Mouse (Mus musculus) heart, embryonic 11.5 days (tissue): ENCODE measurements around the gene Cnih3. TPM values are rescaled to one million over a fixed set of nuclear protein-coding genes. Genes with fewer than 3 reads are reported as not detected.

Experiments used
- ATAC-seq: fragments of 200-750 bp; cut with Nextera tagmentation; replicated peaks from 2 replicates; pipeline ENCODE4 v1.8.0; 2017; ENCODE audit warnings: moderate library complexity; ENCODE audit not compliant: insufficient number of reproducible peaks, low FRiP score, low TSS enrichment
- H3K27ac ChIP-seq: fragments of 300-500 bp; sonication (generic); 2 replicates; pipeline ENCODE4 v1.5.1; 2014; ENCODE audit warnings: mild to moderate bottlenecking, low read depth, low read length
- H3K27me3 ChIP-seq: fragments of 300-500 bp; sonication (generic); 2 replicates; pipeline ENCODE4 v1.6.1; 2014; ENCODE audit warnings: mild to moderate bottlenecking, low read length, mixed read lengths; ENCODE audit not compliant: control insufficient read depth, insufficient read depth
- H3K36me3 ChIP-seq: fragments of 300-500 bp; sonication (generic); 2 replicates; pipeline ENCODE4 v1.6.1; 2014; ENCODE audit warnings: mild to moderate bottlenecking, low read length, moderate library complexity, mixed read lengths; ENCODE audit not compliant: control insufficient read depth, insufficient read depth
- H3K4me1 ChIP-seq: fragments of 300-500 bp; sonication (generic); 2 replicates; pipeline ENCODE4 v1.6.1; 2014; ENCODE audit warnings: low read length; ENCODE audit not compliant: control insufficient read depth, insufficient read depth
- H3K4me2 ChIP-seq: fragments of 300-500 bp; sonication (generic); 2 replicates; pipeline ENCODE4 v1.6.1; 2014; ENCODE audit warnings: mild to moderate bottlenecking, moderate library complexity
- H3K4me3 ChIP-seq: fragments of 300-500 bp; sonication (generic); 2 replicates; pipeline ENCODE4 v1.5.1; 2014; ENCODE audit warnings: low read depth, low read length
- H3K9ac ChIP-seq: fragments of 300-500 bp; sonication (generic); 2 replicates; pipeline ENCODE4 v1.6.1; 2014; ENCODE audit warnings: mild to moderate bottlenecking, low read depth, low read length, moderate library complexity
- H3K9me3 ChIP-seq: fragments of 300-500 bp; sonication (generic); replicated peaks from 2 replicates; pipeline ENCODE4 v1.6.1; 2016; ENCODE audit warnings: low read length; ENCODE audit not compliant: control insufficient read depth
- WGBS: fragments of 180-500 bp; shearing (Covaris S2); extraction: QIAGEN DNeasy Blood & Tissue Kit; methylation state at CpG from one replicate; pipeline ENCODE4 v1.1.7; 2014; ENCODE audit not compliant: insufficient replicate concordance; 5-methylcytosine and 5-hydroxymethylcytosine counted together
- polyA plus RNA-seq: library from polyadenylated mRNA; unstranded; fragments of >200 nt; fragmentation: Nextera tagmentation; extraction: Ambion mirVana; gene quantifications from 2 replicates; pipeline ENCODE4 v1.2.1, GENCODE M21; 2014

Gene Cnih3
- polyA plus RNA-seq, 1 experiment from 2014 or later = 0.29 TPM

- Histone ChIP-seq H3K27ac (no peak overlapping the region), H3K4me3 (no peak overlapping the region), H3K4me1 (no peaks in the 10 kb centered on the region), H3K4me2 (no peak overlapping the region), H3K27me3 (peaks cover 1% of the 10 kb centered on the region), H3K9me3 (no peaks in the 10 kb centered on the region), H3K9ac (no peak overlapping the region), H3K36me3 (no peaks in the 10 kb centered on the region)
- WGBS = 58% methylated on average over 3 of the region's 3 CpGs
- ATAC-seq = no peak
These were observed 8.3 kb downstream of the Cnih3 start for GRCm38 (mm10) chr1:181360732-181361131.

DNA sequence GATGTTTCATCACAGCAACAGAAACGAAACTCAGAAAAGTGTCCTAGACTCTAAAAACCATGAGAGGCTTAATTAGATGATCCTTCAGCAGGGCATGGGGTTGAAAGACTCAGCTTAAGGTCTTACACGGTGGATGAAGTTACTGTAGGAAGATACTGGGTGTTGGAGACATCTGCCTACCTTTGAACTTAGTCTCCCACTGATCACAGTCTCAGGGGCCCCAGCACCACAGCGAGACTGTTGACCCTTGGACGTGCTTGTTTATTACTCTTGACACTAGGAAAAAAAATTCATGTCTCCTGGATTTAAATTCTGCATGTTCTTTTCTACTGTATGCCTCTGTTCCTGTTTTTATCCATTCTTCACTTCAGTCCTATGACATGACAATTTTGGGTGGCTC is 11.6 kb downstream of the Cnih3 start:
- H3K4me3 ChIP-seq = no peak overlapping the region
- no peaks in the 10 kb centered on the region for H3K9me3 ChIP-seq
- no peaks in the 10 kb centered on the region for H3K4me1 ChIP-seq
- no peak overlapping the region for H3K27ac ChIP-seq
- H3K27me3 ChIP-seq = no peaks in the 10 kb centered on the region
- H3K4me2 ChIP-seq = no peak overlapping the region
- ATAC-seq = no peak
- WGBS = 73% methylated on average over 4 of the region's 4 CpGs
- no peak overlapping the region for H3K9ac ChIP-seq
- H3K36me3 ChIP-seq = no peaks in the 10 kb centered on the region

GRCm38 (mm10) chr1:181365376-181365775 is 12.9 kb downstream of the Cnih3 start:
- H3K4me1 ChIP-seq = no peaks in the 10 kb centered on the region
- no peaks in the 10 kb centered on the region for H3K27me3 ChIP-seq
- 60% methylated on average over 3 of the region's 3 CpGs for WGBS
- no peak overlapping the region for H3K27ac ChIP-seq
- no peak overlapping the region for H3K9ac ChIP-seq
- no peaks in the 10 kb centered on the region for H3K9me3 ChIP-seq
- H3K36me3 ChIP-seq = no peaks in the 10 kb centered on the region
- H3K4me3 ChIP-seq = no peak overlapping the region
- no peak for ATAC-seq
- H3K4me2 ChIP-seq = no peak overlapping the region

GRCm38 (mm10) chr1:181368789-181369570 is 16.6 kb downstream of the Cnih3 start:
- H3K4me3 ChIP-seq = no peak overlapping the region

GRCm38 (mm10) chr1:181370370-181370769 is 17.9 kb downstream of the Cnih3 start:
- 0 out of 2 replicates have a peak, but pooled peaks cover 2% of the 10 kb centered on the region for H3K27me3 ChIP-seq
- no peak overlapping the region for H3K9ac ChIP-seq
- no peak overlapping the region for H3K4me3 ChIP-seq
- no peak overlapping the region for H3K4me2 ChIP-seq
- 63% methylated on average over 3 of the region's 3 CpGs for WGBS
- H3K9me3 ChIP-seq = no peaks in the 10 kb centered on the region
- H3K27ac ChIP-seq = no peak overlapping the region
- H3K36me3 ChIP-seq = no peaks in the 10 kb centered on the region
- ATAC-seq = no peak
- H3K4me1 ChIP-seq = no peaks in the 10 kb centered on the region

More at GRCm38 (mm10) chr1:181368789-181369570, 16.6 kb downstream of the Cnih3 start:
- Histone ChIP-seq H3K36me3 (no peaks in the 10 kb centered on the region), H3K4me2 (no peak overlapping the region), H3K27me3 (no peaks in the 10 kb centered on the region), H3K9me3 (no peaks in the 10 kb centered on the region), H3K4me1 (no peaks in the 10 kb centered on the region), H3K27ac (no peak overlapping the region), H3K9ac (no peak overlapping the region)
- 28% methylated on average over 3 of the region's 3 CpGs for WGBS
- ATAC-seq = no peak

DNA sequence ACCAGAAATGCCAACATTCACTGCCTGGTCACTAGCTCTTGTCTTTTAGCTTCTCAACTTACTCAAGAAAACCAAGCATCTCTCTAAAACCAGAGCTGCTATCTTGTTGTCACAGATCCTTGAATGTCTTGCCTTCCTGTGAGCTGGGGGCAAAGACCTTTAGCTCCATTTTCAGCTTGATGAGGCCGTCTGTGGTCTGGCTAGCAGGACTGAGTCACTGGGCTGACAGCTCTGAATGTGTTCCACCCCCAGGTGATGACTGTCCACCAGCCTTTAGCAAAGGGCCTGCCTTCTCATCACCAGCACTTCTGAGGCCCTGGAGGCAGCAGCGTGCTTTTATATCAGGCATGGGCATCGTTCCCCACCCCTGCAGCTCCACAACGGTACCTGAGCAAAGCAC is 18.8 kb downstream of the Cnih3 start:
- Histone ChIP-seq H3K4me2 (no peak overlapping the region), H3K4me3 (no peak overlapping the region), H3K4me1 (no peaks in the 10 kb centered on the region), H3K9me3 (no peaks in the 10 kb centered on the region), H3K36me3 (no peaks in the 10 kb centered on the region), H3K27me3 (0 out of 2 replicates have a peak, but pooled peaks cover 2% of the 10 kb centered on the region), H3K27ac (no peak overlapping the region), H3K9ac (no peak overlapping the region)
- 49% methylated on average over 4 of the region's 4 CpGs for WGBS
- no peak for ATAC-seq

DNA sequence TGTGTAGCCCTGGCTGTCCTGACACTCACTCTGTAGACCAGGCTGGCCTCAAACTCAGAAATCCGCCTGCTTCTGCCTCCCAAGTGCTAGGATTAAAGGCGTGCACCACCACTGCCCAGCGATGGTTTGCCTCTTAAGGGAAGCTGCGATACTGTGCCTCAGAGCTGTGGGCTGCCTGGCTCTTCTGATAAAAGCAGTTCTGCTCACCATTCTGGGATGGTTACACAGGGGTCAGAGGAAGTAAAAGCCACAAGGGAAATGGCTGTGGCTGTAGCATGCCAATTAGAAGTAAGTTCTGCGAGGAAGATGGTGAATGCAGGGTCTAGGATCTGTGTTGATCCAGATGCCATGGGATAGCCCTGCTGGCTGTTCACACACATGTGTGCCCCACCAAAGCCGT is 19.9 kb downstream of the Cnih3 start:
- Histone ChIP-seq H3K9me3 (no peaks in the 10 kb centered on the region), H3K36me3 (no peaks in the 10 kb centered on the region), H3K27ac (no peak overlapping the region), H3K27me3 (peaks cover 4% of the 10 kb centered on the region; the same call in 1 of the 2 replicates), H3K9ac (no peak overlapping the region), H3K4me2 (no peak overlapping the region), H3K4me3 (no peak overlapping the region), H3K4me1 (no peaks in the 10 kb centered on the region)
- 51% methylated on average over 6 of the region's 6 CpGs for WGBS
- ATAC-seq = no peak

DNA sequence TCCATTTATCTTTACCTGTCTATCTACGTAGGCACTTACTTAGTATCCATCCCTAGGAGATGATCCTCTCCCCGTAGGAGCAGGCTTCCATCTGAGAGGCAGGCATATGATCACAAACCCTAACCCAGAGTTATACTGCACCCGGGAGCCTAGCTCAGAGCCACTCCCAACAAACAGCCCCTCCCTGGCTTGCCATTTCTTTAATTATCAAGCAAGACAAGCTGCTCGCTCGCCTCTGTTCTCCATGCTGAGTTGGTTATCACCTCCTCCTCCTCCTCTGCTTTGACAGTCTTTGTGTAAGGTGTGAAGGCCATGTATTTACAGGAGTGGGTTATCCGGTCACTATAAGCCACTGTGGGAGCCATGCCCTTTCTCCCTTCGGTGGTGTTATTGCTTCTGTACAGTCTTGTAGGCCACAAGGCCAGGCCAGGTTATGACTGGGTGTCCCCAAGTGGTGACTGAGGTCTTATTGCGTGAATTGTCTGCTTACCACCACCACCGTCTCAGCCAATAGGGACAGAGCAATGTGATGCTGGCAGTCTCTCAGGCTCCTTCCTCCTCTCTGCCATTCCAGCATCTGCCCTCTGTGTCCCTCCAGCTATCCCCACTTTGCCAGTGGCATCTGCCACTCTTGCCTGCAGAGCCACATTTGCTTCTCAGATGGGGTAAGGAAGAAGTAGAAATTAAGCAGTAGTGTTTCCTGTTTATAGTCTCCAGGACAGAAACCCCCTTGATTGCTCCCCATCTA is 22.4 kb downstream of the Cnih3 start:
- H3K27me3 ChIP-seq = peaks cover 6% of the 10 kb centered on the region; the same call in 1 of the 2 replicates

More for the DNA sequence above, 22.4 kb downstream of the Cnih3 start:
- no peak for ATAC-seq
- WGBS = 52% methylated on average over 9 of the region's 9 CpGs
- H3K9me3 ChIP-seq = no peaks in the 10 kb centered on the region
- no peak overlapping the region for H3K4me3 ChIP-seq
- no peak overlapping the region for H3K27ac ChIP-seq
- H3K9ac ChIP-seq = no peak overlapping the region
- no peaks in the 10 kb centered on the region for H3K36me3 ChIP-seq
- H3K4me2 ChIP-seq = no peak overlapping the region
- H3K4me1 ChIP-seq = no peaks in the 10 kb centered on the region
